Mouse (Mus musculus): ENCODE data around the gene Gm21870. TPM values are rescaled to one million over a fixed set of nuclear protein-coding genes. Genes with fewer than 3 reads are reported as not detected.

The Gm21870 gene
- not detected for polyA plus RNA-seq (2017; shearing (Covaris generic))

DNA sequence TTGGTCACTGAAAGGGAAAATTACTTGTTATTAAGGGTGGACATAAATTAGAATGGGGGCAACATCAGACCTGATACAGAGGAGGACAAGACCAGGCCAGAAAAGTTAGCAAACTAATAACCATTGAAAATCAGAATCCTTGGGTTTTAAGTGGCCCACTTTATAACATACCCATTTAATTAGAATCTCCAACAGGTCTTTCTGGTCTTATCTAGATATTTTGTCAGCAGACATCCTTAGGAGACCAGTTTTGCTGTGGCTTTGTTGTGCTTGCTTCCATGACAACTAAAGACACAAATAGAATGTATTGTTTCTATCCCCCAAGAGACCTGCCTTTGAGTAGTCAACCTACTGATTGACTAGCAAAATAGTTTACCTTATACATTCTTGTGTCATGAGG lies at the start of gene Gm21870:
TSS of gene Gm21870 (minus strand) at position 101 of the 400 bp plus-strand sequence.

DNA sequence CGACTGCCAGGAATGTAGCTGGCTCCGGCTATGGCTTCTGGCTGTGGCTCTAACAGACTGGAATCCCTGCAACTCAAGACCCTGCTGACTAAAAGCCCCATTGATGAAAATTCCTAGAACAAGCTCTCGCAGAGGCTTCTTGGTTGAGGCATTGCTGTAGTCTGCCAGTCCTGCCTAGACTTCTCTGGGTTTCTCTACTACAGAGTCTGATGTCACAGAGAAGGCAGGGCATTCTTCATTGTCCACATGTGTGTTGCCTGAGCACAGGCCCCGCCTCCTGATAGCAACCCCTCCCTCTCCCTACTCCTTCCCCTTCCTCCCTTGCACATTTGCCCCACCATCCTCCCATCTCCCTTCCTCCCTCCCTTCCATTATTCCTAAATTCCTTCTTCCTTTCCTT lies 30.2 kb downstream of the Gm21870 start, which contains the start of gene Btbd35f6:
TSS of gene Btbd35f6 (minus strand) at position 101 of the 400 bp plus-strand sequence.

Other genes with a start within 250 kb of the Gm21870 start
- gene Btbd35f6, start 30.3 kb downstream of the Gm21870 start, polyA plus RNA-seq (2017; shearing (Covaris generic)): not detected
- not detected for gene Btbd35f9, start 174.7 kb upstream of the Gm21870 start, polyA plus RNA-seq (2017; shearing (Covaris generic))